Mouse (Mus musculus): ENCODE measurements at regions not wholly inside any gene's neighbourhood (a gene's known extent, or its start where the extent isn't known, plus 50 kb on each side); places are given as distances from the start of the nearest gene placed in this dataset.

GRCm38 (mm10) chr9:86230673-86231350 lies 233.9 kb downstream of the Ube2cbp start:
- DNase-seq (ENCODE audit: low spot score in 2 of 2): no peak

- DNase-seq (ENCODE audit: low spot score in 2 of 2): no peak
Observed at GRCm38 (mm10) chr9:86231692-86232091, 233.1 kb downstream of the Ube2cbp start.

GRCm38 (mm10) chr9:86232174-86232573 lies 232.6 kb downstream of the Ube2cbp start:
- DNase-seq (ENCODE audit: low spot score in 2 of 2): no peak

- no peak for DNase-seq (ENCODE audit: low spot score in 2 of 2)
Observed at GRCm38 (mm10) chr9:86233775-86234174, 231.0 kb downstream of the Ube2cbp start.

GRCm38 (mm10) chr9:86238691-86239090 lies 226.1 kb downstream of the Ube2cbp start:
- no peak for DNase-seq (ENCODE audit: low spot score in 2 of 2)

GRCm38 (mm10) chr9:86240287-86240686 lies 224.5 kb downstream of the Ube2cbp start:
- DNase-seq (ENCODE audit: low spot score in 2 of 2): no peak

GRCm38 (mm10) chr9:86240896-86241295 lies 223.9 kb downstream of the Ube2cbp start:
- DNase-seq (ENCODE audit: low spot score in 2 of 2): no peak

GRCm38 (mm10) chr9:86250197-86250596 lies 214.6 kb downstream of the Ube2cbp start:
- no peak for DNase-seq (ENCODE audit: low spot score in 2 of 2)

- DNase-seq (ENCODE audit: low spot score in 2 of 2): no peak
Observed at GRCm38 (mm10) chr9:86251331-86251730, 213.4 kb downstream of the Ube2cbp start.
